Mouse (Mus musculus): ENCODE data around the gene Irgq.

GRCm38 (mm10) chr7:24504868-24505267, 25.6 kb upstream of the Irgq start:
- TF ChIP-seq CTCF (IDR thresholded peaks at IDR 0.05), result no peak
- TF ChIP-seq EP300 (IDR thresholded peaks at IDR 0.05; ENCODE audit: insufficient read depth, low read depth, low read length), result no peak

Measured in heart, adult 2 months (tissue).